Mouse (Mus musculus) liver, embryonic 12.5 days (tissue): Measurements from ENCODE around the gene Zcchc13. TPM values are rescaled to one million over a fixed set of nuclear protein-coding genes. Genes with fewer than 3 reads are reported as not detected.

Source experiments
- ATAC-seq: fragments of 200-750 bp; cut with Nextera tagmentation; 2 replicates; pipeline ENCODE4 v1.8.0; 2017; ENCODE audit warnings: moderate number of reproducible peaks, mild to moderate bottlenecking, moderate library complexity
- H3K27ac ChIP-seq: fragments of 300-500 bp; sonication (generic); 2 replicates; pipeline ENCODE4 v1.5.1; 2016; ENCODE audit warnings: mild to moderate bottlenecking
- H3K27me3 ChIP-seq: fragments of 300-500 bp; sonication (generic); replicated peaks from 2 replicates; pipeline ENCODE4 v1.6.1; 2016; ENCODE audit warnings: mild to moderate bottlenecking, moderate library complexity
- H3K36me3 ChIP-seq: fragments of 300-500 bp; sonication (generic); 2 replicates; pipeline ENCODE4 v1.6.1; 2016; ENCODE audit warnings: mild to moderate bottlenecking, moderate library complexity
- H3K4me1 ChIP-seq: fragments of 300-500 bp; sonication (generic); 2 replicates; pipeline ENCODE4 v1.6.1; 2016
- H3K4me2 ChIP-seq: fragments of 300-500 bp; sonication (generic); 2 replicates; pipeline ENCODE4 v1.6.1; 2016; ENCODE audit warnings: mild to moderate bottlenecking, moderate library complexity
- H3K4me3 ChIP-seq: fragments of 300-500 bp; sonication (generic); 2 replicates; pipeline ENCODE4 v1.5.1; 2016; ENCODE audit warnings: mild to moderate bottlenecking, moderate library complexity
- H3K9ac ChIP-seq: fragments of 300-500 bp; sonication (generic); 2 replicates; pipeline ENCODE4 v1.6.1; 2016; ENCODE audit warnings: mild to moderate bottlenecking, moderate library complexity
- H3K9me3 ChIP-seq: fragments of 300-500 bp; sonication (generic); replicated peaks from 2 replicates; pipeline ENCODE4 v1.6.1; 2016; ENCODE audit warnings: mild to moderate bottlenecking, moderate library complexity
- WGBS: fragments of 180-500 bp; shearing (Covaris S2); methylation state at CpG from one replicate; pipeline ENCODE4 v1.1.7; 2016; ENCODE audit not compliant: insufficient replicate concordance; 5-methylcytosine and 5-hydroxymethylcytosine counted together
- polyA plus RNA-seq: library from polyadenylated mRNA; unstranded; fragments of >200 nt; fragmentation: Nextera tagmentation; extraction: Ambion mirVana; gene quantifications from 2 replicates; pipeline ENCODE4 v1.2.1, GENCODE M21; 2016

The Zcchc13 gene
- not detected in 2 replicates for polyA plus RNA-seq

DNA sequence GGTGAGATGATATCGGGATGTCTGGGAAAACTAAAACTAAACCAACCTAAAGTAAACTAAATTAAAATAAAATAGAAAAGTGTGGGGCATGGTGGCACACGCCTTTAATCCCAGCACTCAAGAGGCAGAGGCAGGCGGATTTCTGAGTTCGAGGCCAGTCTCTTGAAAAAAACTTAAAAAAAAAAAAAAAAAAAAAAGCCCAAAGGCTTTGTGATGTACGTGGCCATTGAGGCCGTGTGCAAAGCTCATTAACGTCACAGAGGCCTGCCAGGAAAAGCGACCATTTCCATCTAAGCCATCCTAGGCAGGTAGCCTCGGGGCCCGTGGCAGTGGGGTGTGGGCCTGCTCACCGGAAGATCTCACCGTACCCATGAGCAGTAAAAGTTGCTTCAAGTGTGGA lies at the start of gene Zcchc13:
Gene Zcchc13 (plus strand): TSS at position 284 of the 400 bp plus-strand sequence.
- no peak within 1 kb of the TSS for H3K9ac ChIP-seq
- ATAC-seq = no peak
- H3K27ac ChIP-seq = no peak within 1 kb of the TSS
- 74% methylated on average over 12 of the region's 12 CpGs for WGBS
- H3K4me2 ChIP-seq = no peak within 1 kb of the TSS
- H3K9me3 ChIP-seq = no peaks in the 10 kb centered on the region
- H3K36me3 ChIP-seq = no peaks in the 10 kb centered on the region
- 0 out of 2 replicates have a peak, but pooled peaks cover 8% of the 10 kb centered on the region for H3K27me3 ChIP-seq
- H3K4me3 ChIP-seq = no peak within 1 kb of the TSS
- H3K4me1 ChIP-seq = no peaks in the 10 kb centered on the region

DNA sequence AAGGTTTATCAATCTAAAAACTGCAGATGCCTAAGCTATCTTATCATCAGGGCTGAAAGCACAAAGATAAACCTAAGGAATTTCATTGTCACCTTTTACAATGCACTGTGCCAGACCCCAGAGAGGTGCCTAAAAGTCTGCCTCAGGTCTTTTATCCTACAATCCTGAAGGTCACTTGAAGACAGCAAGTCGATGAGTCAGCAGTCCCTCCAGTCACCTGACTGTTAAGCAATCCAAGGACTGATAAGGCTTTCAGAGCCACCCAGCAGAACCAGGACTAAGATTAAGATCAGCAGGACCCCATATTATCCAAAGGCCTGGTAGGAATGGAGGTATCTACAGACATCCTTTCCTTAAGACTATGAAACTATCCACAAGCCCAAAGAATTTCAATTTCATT lies 46.1 kb upstream of the Zcchc13 start:
- no peak overlapping the region for H3K9ac ChIP-seq
- no peak overlapping the region for H3K27ac ChIP-seq
- no peak overlapping the region for H3K4me3 ChIP-seq
- H3K36me3 ChIP-seq = peaks cover 57% of the 10 kb centered on the region
- peaks cover 11% of the 10 kb centered on the region for H3K4me1 ChIP-seq
- 0 out of 2 replicates have a peak, but pooled peaks have one; percentile 27 for ATAC-seq
- WGBS = 36% methylated on average over 1 of the region's 1 CpGs
- H3K27me3 ChIP-seq = no peaks in the 10 kb centered on the region
- no peaks in the 10 kb centered on the region for H3K9me3 ChIP-seq
- H3K4me2 ChIP-seq = no peak overlapping the region

DNA sequence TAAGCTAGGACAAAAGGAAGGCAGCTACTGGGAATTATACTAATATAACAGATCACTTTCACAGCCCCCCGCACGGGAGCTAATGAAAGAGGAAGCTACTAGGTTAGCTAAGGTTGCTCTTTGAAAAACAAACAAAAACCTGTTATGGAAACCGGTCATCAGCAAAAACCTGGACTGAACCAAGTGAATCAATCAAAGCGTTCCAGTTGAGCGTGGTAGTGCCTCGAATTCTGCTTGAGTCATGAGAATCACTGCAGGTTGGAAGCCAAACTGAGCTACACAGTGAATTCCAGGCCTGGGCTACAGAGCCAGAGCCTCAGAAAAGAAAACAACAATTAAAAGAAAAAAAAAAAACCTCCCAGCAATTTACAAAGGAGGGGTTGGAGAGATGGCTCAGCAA lies 38.3 kb upstream of the Zcchc13 start:
- H3K9me3 ChIP-seq = no peaks in the 10 kb centered on the region
- no peak overlapping the region for H3K4me2 ChIP-seq
- ATAC-seq = no peak
- no peaks in the 10 kb centered on the region for H3K27me3 ChIP-seq
- no peak overlapping the region for H3K9ac ChIP-seq
- H3K4me3 ChIP-seq = no peak overlapping the region
- H3K36me3 ChIP-seq = peaks cover 79% of the 10 kb centered on the region
- no peak overlapping the region for H3K27ac ChIP-seq
- H3K4me1 ChIP-seq = no peaks in the 10 kb centered on the region
- WGBS = 82% methylated on average over 6 of the region's 6 CpGs

DNA sequence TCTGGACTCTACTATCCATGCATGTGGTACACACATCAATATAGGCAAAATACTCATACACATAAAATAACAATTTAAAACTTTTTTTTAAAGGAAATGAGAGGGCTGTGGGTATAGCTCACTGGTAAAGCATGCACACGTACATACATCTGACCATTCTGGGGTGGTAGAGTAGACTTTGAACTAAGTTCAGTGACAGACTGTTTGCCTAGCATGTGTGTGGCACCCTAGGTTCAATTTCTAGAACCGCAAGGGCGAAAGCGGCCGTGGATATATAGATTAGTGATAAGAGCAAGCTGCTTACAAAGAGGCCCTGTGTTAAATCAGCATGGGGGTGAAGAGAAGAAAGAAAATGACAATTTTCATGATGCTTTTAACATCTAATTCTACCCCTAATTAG lies 27.8 kb upstream of the Zcchc13 start:
- Histone ChIP-seq H3K9ac (no peak overlapping the region), H3K27me3 (no peaks in the 10 kb centered on the region), H3K36me3 (peaks cover 89% of the 10 kb centered on the region), H3K4me1 (no peaks in the 10 kb centered on the region), H3K4me3 (no peak overlapping the region), H3K27ac (no peak overlapping the region), H3K4me2 (no peak overlapping the region), H3K9me3 (no peaks in the 10 kb centered on the region)
- 63% methylated on average over 5 of the region's 5 CpGs for WGBS
- no peak for ATAC-seq

DNA sequence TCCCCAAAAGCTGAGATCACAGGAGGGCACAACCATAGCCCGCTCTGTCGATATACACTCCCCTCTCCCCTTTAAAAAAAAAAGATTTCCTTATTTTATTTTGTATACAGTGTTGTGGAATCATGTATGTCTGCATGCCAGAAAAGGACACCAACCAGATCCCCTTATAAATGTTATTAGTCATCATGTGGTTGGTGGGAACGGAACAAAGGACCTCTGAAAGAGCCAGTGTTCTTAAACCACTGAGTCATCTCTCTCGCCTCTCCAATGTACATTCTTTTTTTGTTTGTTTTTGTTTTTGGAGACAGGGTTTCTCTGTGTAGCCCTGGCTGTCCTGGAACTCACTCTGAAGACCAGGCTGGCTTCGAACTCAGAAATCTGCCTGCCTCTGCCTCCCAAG lies 26.2 kb upstream of the Zcchc13 start:
- no peak overlapping the region for H3K27ac ChIP-seq
- WGBS = 88% methylated on average over 5 of the region's 5 CpGs
- no peak overlapping the region for H3K9ac ChIP-seq
- H3K4me2 ChIP-seq = no peak overlapping the region
- no peaks in the 10 kb centered on the region for H3K4me1 ChIP-seq
- no peak for ATAC-seq
- no peaks in the 10 kb centered on the region for H3K9me3 ChIP-seq
- peaks cover 89% of the 10 kb centered on the region for H3K36me3 ChIP-seq
- H3K27me3 ChIP-seq = no peaks in the 10 kb centered on the region
- H3K4me3 ChIP-seq = no peak overlapping the region

DNA sequence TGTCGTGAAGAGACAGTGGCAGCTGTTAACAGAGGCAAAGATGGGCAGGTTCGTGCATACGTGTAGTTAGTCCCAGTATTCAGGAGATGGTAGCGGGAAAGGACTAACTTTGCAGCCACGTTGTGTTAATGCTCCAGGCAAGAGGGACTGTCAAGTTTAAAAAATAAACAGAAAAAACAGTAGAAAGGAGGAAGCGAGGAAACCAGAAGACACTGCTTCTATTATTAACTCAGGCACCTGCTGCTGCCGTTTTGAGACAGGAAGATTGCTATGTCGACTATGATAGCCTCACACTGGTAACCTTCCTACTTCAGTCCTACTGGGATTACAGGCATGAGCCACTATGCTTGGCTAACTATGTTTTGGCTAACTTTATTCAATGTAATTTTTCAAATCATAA lies 24.9 kb upstream of the Zcchc13 start:
- no peak for ATAC-seq
- H3K4me3 ChIP-seq = no peak overlapping the region
- peaks cover 92% of the 10 kb centered on the region for H3K36me3 ChIP-seq
- WGBS = 71% methylated on average over 8 of the region's 8 CpGs
- no peak overlapping the region for H3K27ac ChIP-seq
- no peaks in the 10 kb centered on the region for H3K9me3 ChIP-seq
- no peak overlapping the region for H3K4me2 ChIP-seq
- no peaks in the 10 kb centered on the region for H3K4me1 ChIP-seq
- H3K9ac ChIP-seq = no peak overlapping the region
- H3K27me3 ChIP-seq = no peaks in the 10 kb centered on the region

DNA sequence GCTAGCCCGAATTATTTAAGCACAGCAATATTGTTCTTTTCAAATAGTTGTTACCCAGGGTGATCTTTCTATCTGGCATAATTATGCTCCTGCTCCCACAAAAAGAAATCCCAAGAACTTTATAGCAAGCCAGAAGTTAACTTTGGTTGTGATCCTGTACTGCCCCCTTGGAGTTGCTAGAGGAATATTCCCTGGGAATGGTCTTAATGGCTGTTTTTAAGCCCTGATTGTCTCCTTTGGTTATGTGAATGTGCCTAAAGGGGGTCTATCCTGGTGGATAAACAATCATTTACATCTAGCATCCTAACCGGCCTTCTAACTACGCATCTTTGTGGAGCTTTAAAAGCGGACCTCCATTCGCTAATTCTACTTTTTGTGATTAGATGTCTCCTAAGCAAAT lies 20.0 kb upstream of the Zcchc13 start:
- Histone ChIP-seq H3K4me2 (no peak overlapping the region), H3K9me3 (no peaks in the 10 kb centered on the region), H3K4me3 (no peak overlapping the region), H3K27ac (no peak overlapping the region), H3K4me1 (peaks cover 2% of the 10 kb centered on the region; the same call in 1 of the 2 replicates), H3K27me3 (no peaks in the 10 kb centered on the region), H3K36me3 (peaks cover 80% of the 10 kb centered on the region), H3K9ac (no peak overlapping the region)
- WGBS = 87% methylated on average over 5 of the region's 5 CpGs
- ATAC-seq = no peak

- WGBS = 88% methylated on average over 2 of the region's 2 CpGs
- Histone ChIP-seq H3K9ac (no peak overlapping the region), H3K4me1 (peaks cover 9% of the 10 kb centered on the region; the same call in 1 of the 2 replicates), H3K27me3 (no peaks in the 10 kb centered on the region), H3K9me3 (no peaks in the 10 kb centered on the region), H3K27ac (no peak overlapping the region), H3K36me3 (peaks cover 72% of the 10 kb centered on the region), H3K4me2 (no peak overlapping the region), H3K4me3 (no peak overlapping the region)
- no peak for ATAC-seq
Observed at GRCm38 (mm10) chrX:103611462-103611861, 18.9 kb upstream of the Zcchc13 start.

DNA sequence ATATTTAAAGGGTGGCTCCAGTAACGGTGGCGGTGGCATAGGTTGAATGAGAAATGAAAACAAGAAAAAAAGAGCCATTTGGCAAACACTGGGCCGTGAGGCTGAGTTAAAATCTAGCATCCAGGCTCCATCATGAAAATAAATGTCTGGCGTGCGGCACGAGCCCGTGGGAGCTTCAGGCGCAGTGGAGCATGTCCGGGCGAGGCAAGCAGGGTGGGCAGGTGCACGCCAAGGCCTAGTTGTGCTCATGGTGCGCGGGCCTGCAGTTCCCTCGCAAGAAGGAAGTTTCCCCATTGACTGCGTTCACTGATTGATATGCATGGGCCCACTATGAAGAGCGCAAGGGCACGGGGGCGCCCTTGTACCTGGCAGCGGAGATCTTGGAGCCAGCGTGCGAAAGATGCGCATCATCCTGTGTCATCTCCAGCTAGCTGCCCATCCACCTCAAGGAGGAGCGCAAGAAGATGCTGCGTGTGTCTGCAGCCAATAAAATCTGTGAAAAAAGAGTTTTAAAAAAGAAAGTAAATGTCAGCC lies 15.6 kb upstream of the Zcchc13 start:
- H3K27ac ChIP-seq = no peak overlapping the region
- no peaks in the 10 kb centered on the region for H3K27me3 ChIP-seq
- ATAC-seq = no peak
- no peak overlapping the region for H3K4me2 ChIP-seq
- H3K4me3 ChIP-seq = no peak overlapping the region
- H3K36me3 ChIP-seq = peaks cover 42% of the 10 kb centered on the region
- no peak overlapping the region for H3K9ac ChIP-seq
- peaks cover 21% of the 10 kb centered on the region for H3K4me1 ChIP-seq
- 89% methylated on average over 24 of the region's 24 CpGs for WGBS
- no peaks in the 10 kb centered on the region for H3K9me3 ChIP-seq

- no peak for ATAC-seq
- 78% methylated on average over 4 of the region's 4 CpGs for WGBS
Observed at GRCm38 (mm10) chrX:103615453-103615852, 14.9 kb upstream of the Zcchc13 start.

GRCm38 (mm10) chrX:103616162-103616535 lies 14.2 kb upstream of the Zcchc13 start:
- Histone ChIP-seq H3K9ac (peak overlapping the region; percentile 74), H3K4me2 (peak overlapping the region; percentile 69), H3K36me3 (peaks cover 31% of the 10 kb centered on the region), H3K27me3 (no peaks in the 10 kb centered on the region), H3K4me3 (peak overlapping the region; percentile 67), H3K4me1 (peaks cover 21% of the 10 kb centered on the region), H3K27ac (peak overlapping the region; percentile 88), H3K9me3 (no peaks in the 10 kb centered on the region)
- whole genome bisulfite sequencing = 15% methylated on average over 19 of the region's 19 CpGs
- peak; percentile 61 for ATAC-seq

More at GRCm38 (mm10) chrX:103615453-103615852, 14.9 kb upstream of the Zcchc13 start:
- peak overlapping the region; percentile 88 for H3K27ac ChIP-seq
- H3K36me3 ChIP-seq = peaks cover 35% of the 10 kb centered on the region
- no peaks in the 10 kb centered on the region for H3K9me3 ChIP-seq
- H3K9ac ChIP-seq = peak overlapping the region; percentile 74
- peak overlapping the region; percentile 69 for H3K4me2 ChIP-seq
- no peaks in the 10 kb centered on the region for H3K27me3 ChIP-seq
- H3K4me3 ChIP-seq = peak overlapping the region; percentile 67
- peaks cover 21% of the 10 kb centered on the region for H3K4me1 ChIP-seq

GRCm38 (mm10) chrX:103616536-103617404 lies 13.6 kb upstream of the Zcchc13 start:
- no peaks in the 10 kb centered on the region for H3K27me3 ChIP-seq
- WGBS = 0% methylated on average over 24 of the region's 50 CpGs
- H3K4me2 ChIP-seq = peak overlapping the region; percentile 69
- H3K4me3 ChIP-seq = peak overlapping the region; percentile 67
- peak overlapping the region; percentile 74 for H3K9ac ChIP-seq
- peak; percentile 93 for ATAC-seq
- H3K36me3 ChIP-seq = peaks cover 26% of the 10 kb centered on the region
- H3K9me3 ChIP-seq = no peaks in the 10 kb centered on the region
- peaks cover 21% of the 10 kb centered on the region for H3K4me1 ChIP-seq
- H3K27ac ChIP-seq = peak overlapping the region; percentile 88
